Mouse (Mus musculus) left cerebral cortex, adult 18-20 months (tissue): ENCODE measurements around the gene Ndufb8. TPM values are rescaled to one million over a fixed set of nuclear protein-coding genes. Genes with fewer than 3 reads are reported as not detected.

Source experiments
- DNase-seq, 2 experiments: peaks; one replicate each; pipeline ENCODE4 v3.0.0; 2021 to 2022; ENCODE audit warnings: low spot score in 2 of 2, mixed read lengths in 1 of 2
- total RNA-seq, 2 experiments: library from RNA; stranded (reverse); gene quantifications; 2 replicates each; pipeline ENCODE4 v1.2.3; 2021

Ndufb8 gene
- total RNA-seq, 2 experiments from 2014 or later: 368 to 386 TPM

DNA sequence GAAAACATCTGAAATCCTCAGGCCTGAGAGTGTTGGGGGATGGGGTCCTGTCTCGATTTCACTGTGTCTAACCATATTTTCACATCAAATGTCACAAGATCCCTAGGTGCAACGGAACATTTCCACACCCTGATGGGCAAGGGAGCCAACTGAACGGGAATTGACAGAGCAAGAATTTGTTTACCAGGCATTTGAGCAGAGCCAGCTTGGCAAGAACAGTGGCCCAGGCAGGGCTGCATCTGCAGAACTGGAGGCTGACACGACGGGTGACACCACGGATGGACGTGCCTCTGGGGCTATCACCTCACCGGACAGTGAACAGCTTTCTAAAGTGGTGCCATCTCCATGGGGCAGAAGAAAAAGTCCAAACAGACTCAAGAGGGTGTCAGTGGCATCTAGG, 17.8 kb downstream of the Ndufb8 start:
- DNase-seq: no peak

- DNase-seq: no peak
These were observed 19.9 kb downstream of the Ndufb8 start for GRCm38 (mm10) chr19:44535376-44535775.

- DNase-seq: no peak
These were observed 25.2 kb downstream of the Ndufb8 start for GRCm38 (mm10) chr19:44530018-44530417.

DNA sequence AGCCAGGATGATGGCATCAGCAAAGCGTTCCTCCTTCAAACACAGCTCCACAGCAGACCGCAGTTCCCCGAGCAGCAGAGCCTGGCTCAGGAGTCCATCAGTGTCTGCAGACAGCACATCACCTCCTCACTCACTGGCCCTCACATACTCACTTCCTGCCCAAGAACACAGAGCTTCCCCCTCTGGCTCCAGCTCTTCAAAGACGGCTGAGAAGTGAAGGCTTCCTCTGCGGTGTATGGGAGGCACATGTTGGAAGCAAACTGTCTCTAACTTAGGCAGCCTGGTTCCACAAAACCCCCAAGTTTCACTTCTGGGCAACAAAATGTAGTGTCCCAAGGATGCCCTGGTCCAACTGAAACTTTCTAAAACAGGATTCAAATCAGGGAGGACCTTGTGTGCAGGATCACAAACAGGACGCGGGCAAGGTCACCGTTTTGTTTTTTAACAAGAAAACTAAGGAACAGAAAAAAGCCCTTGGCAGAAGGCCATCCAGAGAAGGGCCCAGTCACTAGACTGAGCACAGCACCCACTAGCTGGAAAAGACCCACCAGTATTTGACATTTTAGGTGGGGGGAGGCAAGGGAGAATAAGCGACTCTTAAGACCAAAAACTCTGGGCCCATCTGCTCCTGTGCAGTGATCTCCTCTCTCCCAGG, 29.6 kb downstream of the Ndufb8 start:
- no peak for DNase-seq

DNA sequence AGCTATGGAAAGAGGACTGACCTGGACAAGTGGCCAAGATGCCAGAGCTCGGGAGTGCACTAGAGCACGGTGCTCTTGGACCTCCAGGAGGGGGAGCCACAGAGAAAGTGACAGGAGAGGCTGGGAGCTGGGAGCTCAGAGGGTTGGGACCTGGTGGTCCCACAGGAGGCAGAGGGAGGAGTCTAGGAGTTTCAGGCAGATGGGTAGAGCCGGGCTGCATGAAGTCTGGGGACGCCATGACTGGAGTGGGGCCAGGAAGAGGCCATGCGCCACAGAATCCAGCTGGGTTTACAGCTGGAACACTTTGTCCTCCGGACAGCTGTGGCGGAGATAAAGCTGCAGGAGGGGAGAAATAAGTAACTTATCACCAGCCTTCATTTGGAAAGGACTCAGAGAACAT, 36.1 kb downstream of the Ndufb8 start:
- no peak for DNase-seq

DNA sequence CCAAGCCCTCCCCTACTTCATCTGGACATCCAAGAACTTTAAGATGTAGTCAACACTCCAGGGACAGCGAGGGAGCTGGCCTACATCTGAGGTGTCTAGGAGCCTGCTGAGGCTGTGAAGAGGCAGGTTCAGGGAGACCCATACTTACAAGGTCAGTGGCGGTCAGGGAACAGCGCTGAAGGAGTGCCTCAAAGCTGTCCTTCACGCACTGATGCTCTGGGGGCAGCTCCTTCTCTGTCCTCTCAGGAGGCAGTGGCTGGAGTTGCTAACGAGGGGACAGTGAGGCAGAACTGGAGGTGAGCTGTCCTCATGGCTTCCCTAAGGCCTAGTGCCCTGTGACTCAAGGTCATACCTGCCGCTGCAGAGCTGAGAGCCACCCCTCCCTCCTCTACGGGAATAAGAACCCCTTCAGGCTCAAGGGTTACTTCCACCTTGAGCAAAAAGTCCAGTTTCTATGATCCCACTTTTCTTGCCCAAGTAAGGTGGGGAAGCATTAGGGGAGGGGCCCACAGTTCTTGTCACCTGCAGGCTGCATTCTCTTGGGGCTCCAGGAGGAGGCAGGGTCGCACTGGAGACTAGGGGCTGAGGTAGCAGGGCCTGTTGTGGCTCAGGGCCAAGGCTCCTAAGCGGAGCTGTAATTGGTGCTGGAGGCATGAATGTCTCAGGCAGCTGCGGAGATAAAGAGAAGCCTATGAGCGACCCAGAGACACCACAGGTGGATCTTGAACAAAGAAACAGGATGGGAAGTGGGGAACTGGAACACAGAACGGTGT, 37.1 kb downstream of the Ndufb8 start:
- DNase-seq: no peak

- DNase-seq: no peak
These were observed 39.5 kb downstream of the Ndufb8 start for GRCm38 (mm10) chr19:44515769-44516168.

DNA sequence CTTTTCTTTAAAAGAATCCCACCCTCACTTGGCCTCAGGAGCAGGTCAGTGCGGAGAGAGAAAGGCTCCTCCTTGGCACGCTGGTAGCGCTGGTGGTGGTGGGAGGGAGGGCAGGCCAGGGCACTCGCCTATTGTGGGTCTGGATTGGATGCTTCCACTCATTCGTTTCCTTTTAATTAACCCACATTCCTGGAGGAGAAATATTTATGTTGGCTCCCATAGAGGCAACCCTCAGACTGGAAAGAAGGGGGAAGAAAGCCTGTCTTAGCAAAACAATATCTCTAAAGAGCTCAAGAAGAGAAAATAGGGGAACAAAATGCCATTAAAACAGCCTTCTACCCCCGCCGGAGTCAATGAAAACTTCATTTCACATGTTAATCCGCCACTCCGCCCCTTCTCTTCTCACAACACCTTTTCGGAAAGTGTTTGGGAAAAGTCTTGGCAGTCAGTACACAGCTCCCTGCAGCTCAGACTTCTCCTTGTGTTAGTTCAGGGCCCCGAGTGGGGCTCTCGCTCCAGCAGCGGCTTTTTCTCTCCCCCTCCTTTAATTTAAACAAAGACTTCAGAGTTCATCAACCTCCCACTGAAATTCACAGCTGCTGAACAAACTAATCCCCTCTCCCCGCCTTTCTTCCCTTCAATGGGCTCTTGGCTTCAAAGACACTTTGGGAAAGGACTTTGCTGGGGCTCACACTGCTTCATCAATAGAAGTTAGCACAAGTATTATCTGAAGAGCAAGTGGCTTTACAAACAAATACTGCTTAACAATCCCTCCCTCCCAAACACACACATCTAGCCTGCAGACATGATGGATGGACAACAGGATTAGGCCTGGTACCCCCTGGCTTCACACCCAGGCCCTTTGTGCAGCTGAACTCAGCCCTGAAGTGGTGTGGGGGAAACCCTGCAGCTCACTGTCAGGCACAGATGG, 40.5 kb downstream of the Ndufb8 start:
- DNase-seq: no peak

GRCm38 (mm10) chr19:44513921-44514482, 41.2 kb downstream of the Ndufb8 start:
- no peak for DNase-seq

GRCm38 (mm10) chr19:44513054-44513833, 42.0 kb downstream of the Ndufb8 start:
- DNase-seq: no peak

GRCm38 (mm10) chr19:44512601-44513000, 42.6 kb downstream of the Ndufb8 start:
- DNase-seq: no peak

- DNase-seq: peak; percentile 8 to 9
These were observed 43.6 kb downstream of the Ndufb8 start for GRCm38 (mm10) chr19:44511451-44512231.

- no peak for DNase-seq
These were observed 44.6 kb downstream of the Ndufb8 start for GRCm38 (mm10) chr19:44510534-44511175.

DNA sequence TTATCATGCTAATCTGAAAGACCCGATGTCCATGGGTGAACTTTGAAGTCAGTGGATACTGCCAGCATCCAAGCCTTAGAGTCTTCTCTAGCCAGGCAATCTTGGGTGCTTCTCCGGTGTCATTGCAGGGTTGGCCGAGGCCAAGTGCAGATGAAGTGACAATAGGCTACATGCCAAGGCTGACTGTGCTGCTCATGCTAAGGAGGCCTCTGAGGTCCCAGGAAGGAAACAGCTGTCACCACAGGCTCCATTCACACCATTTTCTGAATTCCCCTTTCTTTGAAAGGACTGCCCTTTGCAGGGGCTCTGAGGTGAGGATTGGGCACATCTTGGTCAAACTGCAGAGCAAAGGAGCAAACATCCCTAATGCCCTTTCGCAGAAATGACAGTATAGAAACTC, 52.5 kb downstream of the Ndufb8 start:
- no peak for DNase-seq

DNA sequence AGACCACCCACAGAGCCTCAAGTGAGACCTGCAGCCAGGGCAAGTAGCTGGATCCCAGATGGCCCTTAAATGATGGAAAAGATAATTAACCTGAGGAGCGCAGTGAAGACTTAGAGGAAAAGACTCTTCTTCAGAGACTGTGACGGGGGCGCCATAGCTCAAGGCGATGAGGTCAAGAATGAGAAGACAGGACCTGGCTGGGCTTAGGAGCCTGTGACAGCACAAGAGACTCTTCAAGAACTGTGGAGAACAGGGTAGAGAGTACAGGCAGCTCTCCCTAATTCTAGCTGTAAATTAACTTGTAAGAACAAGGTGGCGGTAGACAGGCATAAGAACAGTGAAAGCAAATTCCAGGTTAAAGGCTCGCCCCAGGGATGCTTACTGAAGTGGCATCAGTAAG, 53.3 kb downstream of the Ndufb8 start:
- DNase-seq: no peak

GRCm38 (mm10) chr19:44500240-44500639, 55.0 kb downstream of the Ndufb8 start:
- no peak for DNase-seq

DNA sequence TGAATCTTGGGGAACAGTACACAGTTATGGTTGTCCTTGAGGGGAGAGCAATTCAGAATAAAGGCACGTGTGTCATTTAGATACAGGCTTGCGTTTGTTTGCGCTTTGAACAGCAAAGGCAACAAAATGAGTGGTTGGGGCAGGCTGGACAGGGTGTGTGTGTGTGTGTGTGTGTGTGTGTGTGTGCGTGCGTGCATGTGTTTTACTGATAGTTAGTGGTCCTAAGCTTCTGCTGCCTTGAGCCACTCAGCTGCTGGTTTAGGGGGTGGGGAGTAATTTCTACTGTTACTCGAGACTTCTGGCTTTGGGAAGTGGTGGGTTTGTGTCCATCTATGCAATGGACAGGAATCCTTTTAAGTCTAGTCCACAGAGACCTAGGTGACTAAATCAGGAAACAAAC, 56.3 kb downstream of the Ndufb8 start:
- no peak for DNase-seq
